Mouse (Mus musculus): ENCODE data around the gene Zbtb16. TPM values are rescaled to one million over a fixed set of nuclear protein-coding genes. Genes with fewer than 3 reads are reported as not detected.

Zbtb16 gene
- polyA plus RNA-seq, 1 experiment = 3.0 TPM

GRCm38 (mm10) chr9:48771504-48771903 lies 64.5 kb downstream of the Zbtb16 start:
- H3K4me1 ChIP-seq (ENCODE audit: control insufficient read depth, insufficient read depth, low read length) = peaks cover 9% of the 10 kb centered on the region; the same call in 1 of the 2 replicates
- H3K27me3 ChIP-seq (replicated peaks; ENCODE audit: control insufficient read depth, insufficient read depth, low read length) = no peaks in the 10 kb centered on the region
- no peak for TF ChIP-seq CTCF (conservative IDR thresholded peaks at IDR 0.05; ENCODE audit: insufficient read depth, insufficient read length, low read depth, low read length)
- no peak for TF ChIP-seq POLR2A (IDR thresholded peaks at IDR 0.05; ENCODE audit: low read depth, low read length)
- DNase-seq = no peak
- 93% methylated on average over 6 of the region's 6 CpGs for WGBS
- H3K36me3 ChIP-seq (ENCODE audit: control insufficient read depth, insufficient read depth, low read length) = no peaks in the 10 kb centered on the region
- no peak overlapping the region for H3K4me3 ChIP-seq (ENCODE audit: insufficient read depth, low read depth, low read length)
- H3K27ac ChIP-seq (ENCODE audit: insufficient read depth, low read depth, low read length) = no peak overlapping the region

DNA sequence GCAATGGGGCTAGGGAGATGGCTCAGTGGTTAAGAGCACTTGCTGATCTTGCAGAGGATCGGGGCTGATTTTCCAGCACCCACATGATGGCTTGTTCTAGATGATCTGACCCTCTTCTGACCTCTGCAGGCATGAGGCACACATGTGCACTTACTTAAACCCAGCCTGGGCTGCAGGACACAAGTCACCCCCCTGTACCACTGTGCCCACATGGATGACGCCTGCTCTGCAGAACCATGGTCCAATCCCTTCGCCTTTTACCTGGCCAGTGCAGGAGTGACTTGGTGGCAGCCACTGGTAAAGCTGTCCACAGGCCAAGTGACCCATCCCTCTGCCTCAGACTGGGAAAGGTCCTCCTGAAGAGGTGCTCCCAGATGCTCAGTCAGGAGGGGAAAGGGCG lies 67.1 kb downstream of the Zbtb16 start:
- Histone ChIP-seq H3K36me3 (ENCODE audit: control insufficient read depth, insufficient read depth, low read length) (no peaks in the 10 kb centered on the region), H3K27ac (ENCODE audit: insufficient read depth, low read depth, low read length) (no peak overlapping the region), H3K27me3 (replicated peaks; ENCODE audit: control insufficient read depth, insufficient read depth, low read length) (no peaks in the 10 kb centered on the region), H3K4me1 (ENCODE audit: control insufficient read depth, insufficient read depth, low read length) (no peaks in the 10 kb centered on the region), H3K4me3 (ENCODE audit: insufficient read depth, low read depth, low read length) (no peak overlapping the region)
- no peak for DNase-seq
- WGBS = 98% methylated on average over 4 of the region's 4 CpGs
- no peak for TF ChIP-seq CTCF (conservative IDR thresholded peaks at IDR 0.05; ENCODE audit: insufficient read depth, insufficient read length, low read depth, low read length)

DNA sequence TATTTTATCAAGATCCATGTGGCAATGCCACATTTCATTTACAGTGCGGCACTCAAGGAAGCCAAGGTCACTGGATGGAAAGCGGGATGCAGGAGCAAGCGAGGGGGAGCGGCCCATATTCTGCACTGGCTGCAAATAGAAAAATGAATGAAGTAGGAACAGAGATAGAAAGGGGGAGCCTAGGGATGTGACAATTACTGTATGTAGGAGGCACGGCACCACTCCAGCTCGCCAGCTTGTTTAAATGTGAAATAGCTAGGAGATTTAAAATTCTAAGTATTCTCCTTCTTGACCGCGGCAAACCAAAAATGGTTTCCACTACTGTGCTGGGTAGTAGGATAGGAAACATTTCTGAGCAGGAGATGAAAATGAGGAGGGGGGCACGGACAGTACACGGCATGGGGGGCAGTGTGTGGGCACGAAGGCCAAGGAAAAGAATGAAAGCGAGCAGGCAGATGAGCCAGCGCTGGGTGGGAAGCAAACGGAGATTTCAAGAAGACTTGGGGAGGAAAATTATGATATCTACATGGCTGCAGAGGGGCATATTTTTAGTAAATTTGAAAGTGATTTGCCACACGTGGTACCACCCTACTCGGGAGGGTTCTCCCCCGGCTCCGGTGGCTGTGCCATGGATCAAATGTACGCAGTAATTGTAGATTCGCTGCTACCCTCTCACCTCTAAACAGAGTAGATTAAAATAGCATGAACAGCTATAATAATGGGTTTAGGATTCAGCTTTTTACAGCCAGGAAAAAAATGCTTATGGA lies 68.2 kb downstream of the Zbtb16 start:
- TF ChIP-seq CTCF (conservative IDR thresholded peaks at IDR 0.05; ENCODE audit: insufficient read depth, insufficient read length, low read depth, low read length) (no peak), POLR2A (IDR thresholded peaks at IDR 0.05; ENCODE audit: low read depth, low read length) (no peak)
- H3K4me3 ChIP-seq (ENCODE audit: insufficient read depth, low read depth, low read length) = no peak overlapping the region
- WGBS = 88% methylated on average over 20 of the region's 20 CpGs

GRCm38 (mm10) chr9:48765927-48766326 lies 70.1 kb downstream of the Zbtb16 start:
- Histone ChIP-seq H3K27me3 (replicated peaks; ENCODE audit: control insufficient read depth, insufficient read depth, low read length) (no peaks in the 10 kb centered on the region), H3K27ac (ENCODE audit: insufficient read depth, low read depth, low read length) (no peak overlapping the region), H3K4me3 (ENCODE audit: insufficient read depth, low read depth, low read length) (no peak overlapping the region), H3K4me1 (ENCODE audit: control insufficient read depth, insufficient read depth, low read length) (no peaks in the 10 kb centered on the region), H3K36me3 (ENCODE audit: control insufficient read depth, insufficient read depth, low read length) (no peaks in the 10 kb centered on the region)
- TF ChIP-seq POLR2A (IDR thresholded peaks at IDR 0.05; ENCODE audit: low read depth, low read length) (no peak), CTCF (conservative IDR thresholded peaks at IDR 0.05; ENCODE audit: insufficient read depth, insufficient read length, low read depth, low read length) (no peak)
- no peak for DNase-seq

More for the DNA sequence above, 68.2 kb downstream of the Zbtb16 start:
- Histone ChIP-seq H3K27ac (ENCODE audit: insufficient read depth, low read depth, low read length) (no peak overlapping the region), H3K4me1 (ENCODE audit: control insufficient read depth, insufficient read depth, low read length) (no peaks in the 10 kb centered on the region), H3K36me3 (ENCODE audit: control insufficient read depth, insufficient read depth, low read length) (no peaks in the 10 kb centered on the region), H3K27me3 (replicated peaks; ENCODE audit: control insufficient read depth, insufficient read depth, low read length) (no peaks in the 10 kb centered on the region)
- DNase-seq = no peak

DNA sequence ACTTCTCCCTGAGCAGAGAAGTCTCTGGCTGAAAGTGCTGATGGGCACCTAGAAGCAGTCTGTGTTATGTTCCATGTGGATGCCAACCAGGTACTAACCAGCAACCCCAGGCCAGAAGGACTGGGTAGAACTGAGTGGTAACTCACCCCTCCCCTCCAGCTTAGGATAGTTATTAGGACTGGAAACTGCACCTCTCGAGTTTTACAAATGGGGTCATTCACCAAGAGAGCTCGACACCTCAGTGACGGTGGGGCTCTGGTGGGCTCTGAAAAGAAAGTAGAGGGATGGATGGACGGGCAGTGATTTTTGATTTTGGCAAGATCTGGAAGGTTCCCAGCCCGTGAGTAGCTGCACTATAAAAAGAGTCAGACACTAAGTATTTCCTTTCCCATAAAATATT lies 71.7 kb downstream of the Zbtb16 start:
- 84% methylated on average over 5 of the region's 5 CpGs for WGBS
- no peaks in the 10 kb centered on the region for H3K36me3 ChIP-seq (ENCODE audit: control insufficient read depth, insufficient read depth, low read length)
- H3K4me1 ChIP-seq (ENCODE audit: control insufficient read depth, insufficient read depth, low read length) = peaks cover 10% of the 10 kb centered on the region; the same call in 1 of the 2 replicates
- TF ChIP-seq POLR2A (IDR thresholded peaks at IDR 0.05; ENCODE audit: low read depth, low read length) (no peak), CTCF (conservative IDR thresholded peaks at IDR 0.05; ENCODE audit: insufficient read depth, insufficient read length, low read depth, low read length) (no peak)
- no peaks in the 10 kb centered on the region for H3K27me3 ChIP-seq (replicated peaks; ENCODE audit: control insufficient read depth, insufficient read depth, low read length)
- H3K4me3 ChIP-seq (ENCODE audit: insufficient read depth, low read depth, low read length) = no peak overlapping the region
- no peak overlapping the region for H3K27ac ChIP-seq (ENCODE audit: insufficient read depth, low read depth, low read length)
- no peak for DNase-seq

GRCm38 (mm10) chr9:48761732-48762637 lies 74.0 kb downstream of the Zbtb16 start:
- no peak for TF ChIP-seq CTCF (conservative IDR thresholded peaks at IDR 0.05; ENCODE audit: insufficient read depth, insufficient read length, low read depth, low read length)
- Histone ChIP-seq H3K36me3 (ENCODE audit: control insufficient read depth, insufficient read depth, low read length) (no peaks in the 10 kb centered on the region), H3K4me1 (ENCODE audit: control insufficient read depth, insufficient read depth, low read length) (peaks cover 10% of the 10 kb centered on the region; the same call in 1 of the 2 replicates), H3K27ac (ENCODE audit: insufficient read depth, low read depth, low read length) (no peak overlapping the region), H3K4me3 (ENCODE audit: insufficient read depth, low read depth, low read length) (no peak overlapping the region), H3K27me3 (replicated peaks; ENCODE audit: control insufficient read depth, insufficient read depth, low read length) (no peaks in the 10 kb centered on the region)
- WGBS = 94% methylated on average over 14 of the region's 14 CpGs
- DNase-seq = no peak

GRCm38 (mm10) chr9:48761175-48761556 lies 74.9 kb downstream of the Zbtb16 start:
- WGBS = 58% methylated on average over 8 of the region's 8 CpGs
- Histone ChIP-seq H3K36me3 (ENCODE audit: control insufficient read depth, insufficient read depth, low read length) (no peaks in the 10 kb centered on the region), H3K4me1 (ENCODE audit: control insufficient read depth, insufficient read depth, low read length) (peaks cover 10% of the 10 kb centered on the region; the same call in 1 of the 2 replicates), H3K27me3 (replicated peaks; ENCODE audit: control insufficient read depth, insufficient read depth, low read length) (no peaks in the 10 kb centered on the region), H3K4me3 (ENCODE audit: insufficient read depth, low read depth, low read length) (no peak overlapping the region), H3K27ac (ENCODE audit: insufficient read depth, low read depth, low read length) (no peak overlapping the region)
- peak; percentile 59 for DNase-seq
- TF ChIP-seq CTCF (conservative IDR thresholded peaks at IDR 0.05; ENCODE audit: insufficient read depth, insufficient read length, low read depth, low read length) = no peak

All from kidney, adult 2 months (tissue).